Mouse (Mus musculus) embryonic stem cell, embryonic (primary cell): ENCODE results near the gene Akna.

Source experiments
- CTCF ChIA-PET, 4 experiments: fragments of 300-600 bp in 2 of 4; fragments of 350-600 bp in 2 of 4; sonication (Branson Sonifier 250); formaldehyde crosslinking; loops; one replicate each; lab custom pipeline; 2022; ENCODE audit warnings: inconsistent platforms in 2 of 4; lab: Charles Lee
- POLR2A ChIA-PET, 4 experiments: fragments of 300-600 bp in 2 of 4; fragments of 350-600 bp in 2 of 4; sonication (Branson Sonifier 250); formaldehyde crosslinking; loops; one replicate each; lab custom pipeline; 2022; ENCODE audit warnings: antibody characterized with exemption in 4 of 4, inconsistent platforms in 1 of 4; lab: Charles Lee

Akna gene

DNA sequence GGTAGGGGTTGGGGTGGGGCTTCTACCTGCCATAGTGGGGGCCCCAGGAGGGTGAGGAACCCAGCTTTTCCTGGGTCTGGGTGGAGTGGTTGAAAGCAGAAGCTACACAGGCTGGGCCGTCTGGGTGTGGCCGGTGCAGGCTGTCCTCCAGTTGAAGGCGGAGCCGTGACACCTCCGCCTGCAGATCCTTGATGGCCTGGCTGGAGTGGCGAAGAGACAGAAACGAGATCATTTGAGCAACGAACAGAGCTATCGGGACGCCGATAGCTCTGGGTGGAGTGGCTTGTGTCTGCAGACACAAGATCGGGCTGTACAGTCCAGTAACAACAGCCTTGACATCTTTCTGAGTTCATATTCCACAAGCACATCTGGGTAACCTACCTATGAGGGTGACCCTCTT lies 28.8 kb downstream of the Akna start:
- CTCF ChIA-PET: no interaction called here
- POLR2A ChIA-PET: interaction anchor here in 1 of 4 experiments (0.6 kb wide), 1 partner anchor 672 kb away, joined by 3 read pairs; the partner anchor contains the start of gene Tnc

DNA sequence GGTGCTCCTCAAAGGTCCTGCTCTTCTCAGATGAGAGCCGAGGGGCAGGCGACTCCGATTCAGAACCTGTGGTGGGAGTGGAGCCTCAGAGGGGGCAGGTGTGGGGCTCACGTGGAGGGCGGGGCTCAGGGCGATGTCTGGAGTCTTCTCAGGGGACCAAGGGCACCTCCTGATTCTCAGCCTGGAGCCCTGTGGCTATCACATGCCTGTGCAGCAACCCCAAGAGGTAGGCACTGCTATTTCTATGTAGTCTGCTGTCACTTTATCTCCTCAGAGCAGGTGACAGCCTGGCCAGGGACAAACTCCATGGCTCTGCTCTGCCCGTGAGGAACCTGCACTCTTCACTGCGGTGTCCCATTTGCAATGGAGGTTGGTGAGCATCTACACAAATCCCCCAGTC lies 29.8 kb downstream of the Akna start:
- POLR2A ChIA-PET: interaction anchor here in 1 of 4 experiments (0.5 kb wide), 1 partner anchor 79 kb away, joined by 4 read pairs; no protein-coding TSS in a partner anchor
- CTCF ChIA-PET: no interaction called here

DNA sequence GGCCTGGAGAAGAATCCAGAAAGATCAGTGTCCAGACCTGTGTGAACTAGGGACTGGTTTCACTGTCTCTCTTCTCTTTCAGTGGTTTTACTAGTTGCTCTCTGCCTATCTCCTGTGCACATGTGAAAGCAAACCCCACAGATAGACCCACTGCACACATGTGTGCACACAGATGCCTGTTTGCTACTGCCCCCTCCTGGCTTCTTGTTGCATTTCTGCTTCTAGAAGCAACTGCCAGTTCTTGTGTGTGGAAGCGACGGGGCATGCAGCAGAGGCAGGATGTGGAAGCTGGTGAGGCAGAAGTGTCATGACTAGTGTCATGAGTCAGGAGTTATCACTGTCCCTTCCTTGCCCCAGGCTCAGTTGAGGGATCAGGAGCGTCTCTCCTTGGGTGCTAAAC lies 31.3 kb downstream of the Akna start:
- POLR2A ChIA-PET: no interaction called here

GRCm38 (mm10) chr4:63370897-63371296 lies 32.3 kb downstream of the Akna start:
- ChIA-PET POLR2A (no interaction called here), CTCF (no interaction called here)

More for the DNA sequence above, 31.3 kb downstream of the Akna start:
- CTCF ChIA-PET: interaction anchor here in 3 of 4 experiments (0.6 to 1.0 kb wide), 9 partner anchors 14 to 1138 kb away, joined by 3 to 5 read pairs (median 3); no protein-coding TSS in a partner anchor

- ChIA-PET CTCF (interaction anchor here (0.5 to 2.7 kb wide), 47 partner anchors 8 to 649 kb away, joined by 3 to 20 read pairs (median 4); partner anchors contain the start of genes Akna (in 1 of the 4), Tmem268 (in 1 of the 4) and Whrn (in 1 of the 4)), POLR2A (interaction anchor here in 2 of 4 experiments (0.5 to 2.0 kb wide), 6 partner anchors 8 to 613 kb away, joined by 3 to 6 read pairs (median 3); partner anchors contain the start of gene Tmem268 (in 1 of the 2))
These were observed 34.6 kb downstream of the Akna start for GRCm38 (mm10) chr4:63368577-63368976.

DNA sequence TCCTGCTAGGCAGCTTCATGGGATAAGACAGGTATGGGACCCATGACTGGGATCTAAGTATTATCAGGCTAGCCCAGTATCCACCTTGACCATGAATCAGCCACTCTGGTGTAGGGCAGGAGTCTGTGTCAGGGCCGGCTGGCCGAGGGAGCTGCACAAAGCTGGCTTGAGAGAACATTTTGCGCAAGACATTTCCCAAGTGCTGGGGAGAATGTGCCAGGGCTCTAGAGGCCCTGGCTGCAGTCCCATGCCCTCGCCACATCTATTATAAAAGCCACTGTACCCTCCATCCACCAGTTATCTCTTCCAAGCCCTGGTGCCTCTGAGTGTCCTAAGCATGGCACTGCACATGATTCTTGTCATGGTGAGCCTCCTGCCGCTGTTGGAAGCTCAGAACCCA lies 41.0 kb downstream of the Akna start, which contains the start of gene Orm2:
Gene Orm2, plus strand, starts transcription at position 300 of the 400 bp plus-strand sequence.
- ChIA-PET CTCF (no interaction called here), POLR2A (interaction anchor here in 2 of 4 experiments (1.0 to 1.1 kb wide), 2 partner anchors 13 to 15 kb away, joined by 3 read pairs; no protein-coding TSS in a partner anchor)

- ChIA-PET POLR2A (interaction anchor here in 1 of 4 experiments (1.4 kb wide), 1 partner anchor 9 kb away, joined by 6 read pairs; no protein-coding TSS in a partner anchor), CTCF (interaction anchor here in 1 of 4 experiments (1.0 kb wide), 1 partner anchor 202 kb away, joined by 3 read pairs; no protein-coding TSS in a partner anchor)
These were observed 43.3 kb downstream of the Akna start for GRCm38 (mm10) chr4:63359861-63360260.

- ChIA-PET POLR2A (interaction anchor here in 1 of 4 experiments (0.6 to 1.3 kb wide), 2 partner anchors 19 to 1688 kb away, joined by 3 to 4 read pairs; no protein-coding TSS in a partner anchor), CTCF (interaction anchor here in 1 of 4 experiments (1.1 to 1.3 kb wide), 3 partner anchors 11 to 51 kb away, joined by 3 to 4 read pairs (median 4); no protein-coding TSS in a partner anchor)
These were observed 46.1 kb downstream of the Akna start for GRCm38 (mm10) chr4:63356981-63357570.

- CTCF ChIA-PET: interaction anchor here in 2 of 4 experiments (0.5 to 1.1 kb wide), 3 partner anchors 11 to 1050 kb away, joined by 3 to 4 read pairs (median 3); no protein-coding TSS in a partner anchor
- POLR2A ChIA-PET: interaction anchor here in 1 of 4 experiments (0.6 kb wide), 1 partner anchor 1689 kb away, joined by 4 read pairs; no protein-coding TSS in a partner anchor
These were observed 47.1 kb downstream of the Akna start, which contains the start of gene Orm3 for GRCm38 (mm10) chr4:63355877-63356665. Gene Orm3, plus strand, starts transcription at chr4:63356162.

- ChIA-PET POLR2A (interaction anchor here in 1 of 4 experiments (0.6 kb wide), 1 partner anchor 101 kb away, joined by 3 read pairs; no protein-coding TSS in a partner anchor), CTCF (interaction anchor here in 1 of 4 experiments (0.9 kb wide), 1 partner anchor 20 kb away, joined by 3 read pairs; no protein-coding TSS in a partner anchor)
These were observed 54.6 kb downstream of the Akna start for GRCm38 (mm10) chr4:63348524-63348923.

DNA sequence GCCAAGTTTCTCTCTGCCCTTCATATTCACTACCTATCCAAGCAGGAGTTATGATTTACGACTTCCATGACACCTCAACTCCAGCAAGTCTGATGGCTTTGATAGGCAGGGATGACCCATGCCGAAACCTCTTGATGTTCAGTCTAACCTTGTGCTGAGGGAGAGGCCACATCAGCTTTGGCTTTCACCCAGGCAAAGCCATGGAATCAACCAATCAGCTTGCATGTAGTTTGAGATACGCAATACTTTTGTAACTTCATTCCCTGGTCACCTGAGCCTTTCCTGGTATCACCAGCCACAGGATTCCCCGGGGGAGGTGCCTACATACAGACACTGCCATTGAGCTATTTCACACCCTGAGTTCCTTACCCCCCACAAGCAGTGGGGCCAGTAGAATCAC lies 56.5 kb downstream of the Akna start:
- POLR2A ChIA-PET: no interaction called here
- CTCF ChIA-PET: interaction anchor here in 1 of 4 experiments (1.0 to 1.3 kb wide), 2 partner anchors 22 to 39 kb away, joined by 3 to 4 read pairs; no protein-coding TSS in a partner anchor

DNA sequence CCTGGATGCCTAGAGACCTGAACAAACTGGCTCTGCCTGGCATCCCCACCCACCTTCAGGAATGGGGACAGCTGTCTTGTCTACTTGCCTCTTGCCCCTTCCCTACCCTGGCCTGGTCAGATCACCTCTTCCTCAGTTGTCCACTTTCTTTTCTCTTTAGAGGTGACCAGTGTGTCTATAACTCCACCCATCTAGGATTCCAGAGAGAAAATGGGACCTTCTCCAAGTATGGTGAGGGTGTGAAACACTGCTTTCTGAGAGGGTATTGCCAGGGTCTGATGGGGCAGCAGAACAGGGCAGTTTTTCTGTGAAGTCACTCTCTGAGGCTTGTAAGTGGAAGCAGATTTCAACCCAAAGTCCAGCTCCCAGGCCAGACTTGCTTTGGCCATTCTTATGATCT lies 57.9 kb downstream of the Akna start:
- ChIA-PET POLR2A (no interaction called here), CTCF (no interaction called here)

GRCm38 (mm10) chr4:63344295-63344694 lies 58.9 kb downstream of the Akna start, which contains the start of gene Orm1:
Gene Orm1, plus strand, starts transcription at chr4:63344560.
- POLR2A ChIA-PET: no interaction called here
- CTCF ChIA-PET: interaction anchor here in 2 of 4 experiments (0.5 to 1.2 kb wide), 2 partner anchors 37 to 165 kb away, joined by 3 to 4 read pairs; no protein-coding TSS in a partner anchor

- POLR2A ChIA-PET: no interaction called here
- CTCF ChIA-PET: interaction anchor here in 1 of 4 experiments (1.2 kb wide), 1 partner anchor 36 kb away, joined by 4 read pairs; no protein-coding TSS in a partner anchor
These were observed 59.5 kb downstream of the Akna start for GRCm38 (mm10) chr4:63343608-63344007.

- POLR2A ChIA-PET: no interaction called here
- CTCF ChIA-PET: no interaction called here
These were observed 60.7 kb downstream of the Akna start for GRCm38 (mm10) chr4:63342491-63342890.

- ChIA-PET CTCF (interaction anchor here in 1 of 4 experiments (0.6 kb wide), 1 partner anchor 170 kb away, joined by 22 read pairs; no protein-coding TSS in a partner anchor), POLR2A (interaction anchor here in 1 of 4 experiments (0.6 kb wide), 1 partner anchor 69 kb away, joined by 8 read pairs; no protein-coding TSS in a partner anchor)
These were observed 64.6 kb downstream of the Akna start for GRCm38 (mm10) chr4:63338414-63339076.

DNA sequence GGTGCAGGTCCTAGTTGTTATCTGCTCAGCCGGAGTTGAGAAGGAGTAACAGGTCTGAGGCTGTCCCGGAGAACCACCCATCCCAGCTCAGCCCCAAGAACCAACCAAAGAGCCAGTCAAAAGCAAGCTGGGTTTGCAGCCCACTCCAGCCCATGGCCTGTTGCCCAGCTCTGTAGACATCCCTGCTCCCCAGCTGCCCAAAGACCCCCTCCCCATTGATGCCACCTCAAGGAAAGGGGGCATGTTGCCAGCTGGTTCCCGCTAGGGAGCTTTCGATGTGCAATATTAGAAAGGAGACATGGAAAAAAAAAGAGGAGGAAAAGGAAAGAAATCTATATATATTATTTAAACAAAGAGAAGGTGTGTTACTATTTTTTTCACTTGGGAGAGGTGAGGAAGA lies 69.8 kb downstream of the Akna start:
- ChIA-PET CTCF (no interaction called here), POLR2A (interaction anchor here in 1 of 4 experiments (0.6 kb wide), 1 partner anchor 224 kb away, joined by 3 read pairs; no protein-coding TSS in a partner anchor)
